Mouse (Mus musculus): ENCODE measurements around the gene Runx2. TPM values are rescaled to one million over a fixed set of nuclear protein-coding genes. Genes with fewer than 3 reads are reported as not detected.

Runx2 gene
- polyA plus RNA-seq, 1 experiment from 2014 or later: 0.34 TPM

DNA sequence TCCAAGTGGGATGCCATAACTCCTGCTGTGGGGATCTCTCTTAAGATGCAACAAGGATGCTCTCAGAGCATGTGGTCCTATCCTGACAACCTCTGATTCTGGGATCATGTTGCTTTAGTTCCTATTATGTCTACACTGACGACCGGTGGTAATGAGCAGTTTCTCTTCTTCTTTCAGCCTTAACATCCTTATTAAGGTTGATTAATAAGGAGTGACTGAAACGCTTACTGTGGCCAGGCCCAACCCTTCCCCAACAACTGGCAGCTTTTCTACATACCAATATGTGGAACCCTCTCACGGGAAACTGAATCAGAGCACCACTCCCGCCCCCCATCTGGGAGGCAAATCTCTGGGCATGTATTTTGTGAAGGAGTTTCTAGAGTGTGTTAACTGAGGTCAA is 243.7 kb downstream of the Runx2 start:
- no peak for ATAC-seq
- Histone ChIP-seq H3K4me3 (ENCODE audit: low read depth, low read length) (no peak overlapping the region), H3K4me1 (ENCODE audit: insufficient read depth) (no peaks in the 10 kb centered on the region), H3K36me3 (replicated peaks; ENCODE audit: insufficient read depth, low read length) (no peaks in the 10 kb centered on the region), H3K4me2 (ENCODE audit: low read depth, low read length) (no peak overlapping the region), H3K27me3 (ENCODE audit: insufficient read depth, low read length) (no peaks in the 10 kb centered on the region), H3K9me3 (ENCODE audit: low read length) (no peaks in the 10 kb centered on the region), H3K9ac (replicated peaks) (no peak overlapping the region), H3K27ac (ENCODE audit: low read depth) (no peak overlapping the region)
- DNase-seq: no peak
- TF ChIP-seq EP300 (IDR thresholded peaks at IDR 0.05; ENCODE audit: low read depth) (no peak), CTCF (IDR thresholded peaks at IDR 0.05; ENCODE audit: low read depth) (no peak)
- WGBS (ENCODE audit: insufficient replicate concordance): 75% methylated on average over 5 of the region's 5 CpGs

DNA sequence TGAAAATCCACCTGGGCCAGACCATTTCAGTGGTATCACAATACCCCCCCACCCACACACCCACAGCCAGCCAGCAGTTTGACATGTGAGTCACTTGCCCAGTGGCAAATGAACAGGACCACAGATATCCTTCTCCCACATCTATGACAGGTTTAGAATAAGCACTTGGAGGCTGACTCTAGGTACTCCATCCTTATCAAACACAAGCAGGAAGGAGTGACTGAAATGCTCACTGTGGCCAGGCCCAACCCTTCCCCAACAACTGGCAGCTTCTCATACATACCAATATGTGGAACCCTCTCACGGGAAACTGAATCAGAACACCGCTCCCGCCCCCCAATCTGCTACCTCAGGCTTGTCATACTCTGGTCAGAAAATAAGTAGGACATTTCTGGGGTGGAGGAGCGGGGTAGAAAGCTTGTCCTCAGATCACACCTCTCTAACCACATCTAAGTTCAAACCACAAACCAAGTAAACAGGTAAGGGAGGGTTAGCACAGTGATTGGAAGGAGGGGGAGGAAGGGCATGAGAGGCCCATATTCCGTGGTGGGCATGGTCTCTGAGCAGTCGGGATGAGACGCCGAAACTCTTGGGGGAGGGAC is 245.5 kb downstream of the Runx2 start:
- H3K27ac ChIP-seq (ENCODE audit: low read depth): no peak overlapping the region
- no peaks in the 10 kb centered on the region for H3K27me3 ChIP-seq (ENCODE audit: insufficient read depth, low read length)
- no peaks in the 10 kb centered on the region for H3K4me1 ChIP-seq (ENCODE audit: insufficient read depth)
- no peaks in the 10 kb centered on the region for H3K9me3 ChIP-seq (ENCODE audit: low read length)
- WGBS (ENCODE audit: insufficient replicate concordance): 74% methylated on average over 8 of the region's 8 CpGs
- H3K9ac ChIP-seq (replicated peaks): no peak overlapping the region
- DNase-seq: no peak
- no peak for ATAC-seq
- TF ChIP-seq CTCF (IDR thresholded peaks at IDR 0.05; ENCODE audit: low read depth): no peak
- no peak for TF ChIP-seq EP300 (IDR thresholded peaks at IDR 0.05; ENCODE audit: low read depth)
- H3K36me3 ChIP-seq (replicated peaks; ENCODE audit: insufficient read depth, low read length): no peaks in the 10 kb centered on the region
- H3K4me2 ChIP-seq (ENCODE audit: low read depth, low read length): no peak overlapping the region
- H3K4me3 ChIP-seq (ENCODE audit: low read depth, low read length): no peak overlapping the region

DNA sequence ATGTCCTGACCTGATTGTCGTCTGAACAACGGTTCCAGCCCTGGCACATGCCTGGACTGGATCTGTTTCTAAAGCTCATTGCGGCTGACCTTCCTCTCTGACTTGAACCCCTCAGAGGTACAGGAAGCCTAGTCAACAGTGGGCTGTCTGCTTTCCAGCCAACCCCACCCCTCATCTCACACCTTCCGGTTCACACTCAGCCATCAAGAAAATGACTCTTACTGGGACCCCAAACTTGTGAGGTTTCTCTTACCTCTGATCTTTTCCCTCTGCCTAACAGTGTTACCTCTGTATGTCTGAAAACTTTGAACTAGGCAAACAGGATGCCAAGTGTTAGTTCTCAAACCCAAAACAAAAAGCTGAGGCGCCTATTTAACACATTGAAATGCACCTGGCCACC is 247.6 kb downstream of the Runx2 start:
- DNase-seq (no peak), ATAC-seq (no peak)
- H3K9ac ChIP-seq (replicated peaks): no peak overlapping the region
- H3K27ac ChIP-seq (ENCODE audit: low read depth): no peak overlapping the region
- H3K4me3 ChIP-seq (ENCODE audit: low read depth, low read length): no peak overlapping the region
- H3K36me3 ChIP-seq (replicated peaks; ENCODE audit: insufficient read depth, low read length): no peaks in the 10 kb centered on the region
- H3K9me3 ChIP-seq (ENCODE audit: low read length): no peaks in the 10 kb centered on the region
- no peak overlapping the region for H3K4me2 ChIP-seq (ENCODE audit: low read depth, low read length)
- WGBS (ENCODE audit: insufficient replicate concordance): 69% methylated on average over 5 of the region's 5 CpGs
- no peaks in the 10 kb centered on the region for H3K4me1 ChIP-seq (ENCODE audit: insufficient read depth)
- TF ChIP-seq CTCF (IDR thresholded peaks at IDR 0.05; ENCODE audit: low read depth) (no peak), EP300 (IDR thresholded peaks at IDR 0.05; ENCODE audit: low read depth) (no peak)
- no peaks in the 10 kb centered on the region for H3K27me3 ChIP-seq (ENCODE audit: insufficient read depth, low read length)

DNA sequence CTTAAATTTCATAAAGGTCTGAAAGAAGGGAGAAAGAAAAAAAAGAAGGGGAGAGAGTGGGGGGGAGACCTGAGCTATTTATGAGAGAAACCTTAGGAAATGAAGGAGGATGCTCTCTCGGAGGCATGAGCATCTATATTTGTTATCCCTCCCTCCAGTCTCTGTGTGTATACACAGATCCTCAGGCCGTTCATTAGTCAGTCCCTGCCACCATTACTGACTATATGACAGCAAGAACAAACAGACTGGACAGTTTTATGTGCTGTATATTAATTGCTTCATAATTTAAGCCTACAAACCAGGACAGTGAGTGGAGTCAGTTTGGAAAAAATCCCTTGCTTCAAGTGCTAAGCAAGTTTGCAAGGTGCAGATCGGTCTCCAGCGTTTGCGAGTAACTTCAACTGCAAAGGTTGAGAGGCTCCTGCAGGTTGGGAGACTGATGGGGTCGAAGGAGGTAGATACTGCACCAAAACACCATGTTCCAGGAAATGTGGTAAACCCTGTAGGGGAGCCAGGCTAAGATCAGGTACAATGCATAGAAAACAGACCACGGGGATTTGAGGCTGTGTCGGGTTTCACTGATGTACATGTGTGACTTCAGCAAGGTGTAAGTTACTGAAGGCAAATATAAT is 248.6 kb downstream of the Runx2 start:
- Histone ChIP-seq H3K9ac (replicated peaks) (no peak overlapping the region), H3K4me1 (ENCODE audit: insufficient read depth) (no peaks in the 10 kb centered on the region), H3K27me3 (ENCODE audit: insufficient read depth, low read length) (no peaks in the 10 kb centered on the region), H3K27ac (ENCODE audit: low read depth) (no peak overlapping the region), H3K9me3 (ENCODE audit: low read length) (no peaks in the 10 kb centered on the region), H3K4me2 (ENCODE audit: low read depth, low read length) (no peak overlapping the region), H3K36me3 (replicated peaks; ENCODE audit: insufficient read depth, low read length) (no peaks in the 10 kb centered on the region), H3K4me3 (ENCODE audit: low read depth, low read length) (no peak overlapping the region)
- DNase-seq (no peak), ATAC-seq (no peak)
- 71% methylated on average over 8 of the region's 8 CpGs for WGBS (ENCODE audit: insufficient replicate concordance)
- TF ChIP-seq EP300 (IDR thresholded peaks at IDR 0.05; ENCODE audit: low read depth) (no peak), CTCF (IDR thresholded peaks at IDR 0.05; ENCODE audit: low read depth) (no peak)

GRCm38 (mm10) chr17:44565311-44565831 is 249.2 kb downstream of the Runx2 start:
- WGBS (ENCODE audit: insufficient replicate concordance): 76% methylated on average over 14 of the region's 14 CpGs
- Histone ChIP-seq H3K9ac (replicated peaks) (no peak overlapping the region), H3K9me3 (ENCODE audit: low read length) (no peaks in the 10 kb centered on the region), H3K4me2 (ENCODE audit: low read depth, low read length) (no peak overlapping the region), H3K27ac (ENCODE audit: low read depth) (no peak overlapping the region), H3K4me1 (ENCODE audit: insufficient read depth) (no peaks in the 10 kb centered on the region), H3K36me3 (replicated peaks; ENCODE audit: insufficient read depth, low read length) (no peaks in the 10 kb centered on the region), H3K4me3 (ENCODE audit: low read depth, low read length) (no peak overlapping the region), H3K27me3 (ENCODE audit: insufficient read depth, low read length) (no peaks in the 10 kb centered on the region)
- no peak for DNase-seq
- TF ChIP-seq CTCF (IDR thresholded peaks at IDR 0.05; ENCODE audit: low read depth) (no peak), EP300 (IDR thresholded peaks at IDR 0.05; ENCODE audit: low read depth) (no peak)
- no peak for ATAC-seq

GRCm38 (mm10) chr17:44564611-44565198 is 249.9 kb downstream of the Runx2 start:
- Histone ChIP-seq H3K27me3 (ENCODE audit: insufficient read depth, low read length) (no peaks in the 10 kb centered on the region), H3K4me3 (ENCODE audit: low read depth, low read length) (no peak overlapping the region), H3K4me1 (ENCODE audit: insufficient read depth) (no peaks in the 10 kb centered on the region), H3K4me2 (ENCODE audit: low read depth, low read length) (no peak overlapping the region), H3K27ac (ENCODE audit: low read depth) (no peak overlapping the region), H3K9me3 (ENCODE audit: low read length) (no peaks in the 10 kb centered on the region), H3K9ac (replicated peaks) (no peak overlapping the region), H3K36me3 (replicated peaks; ENCODE audit: insufficient read depth, low read length) (no peaks in the 10 kb centered on the region)
- WGBS (ENCODE audit: insufficient replicate concordance): 75% methylated on average over 4 of the region's 4 CpGs
- no peak for TF ChIP-seq CTCF (IDR thresholded peaks at IDR 0.05; ENCODE audit: low read depth)
- no peak for TF ChIP-seq EP300 (IDR thresholded peaks at IDR 0.05; ENCODE audit: low read depth)
- ATAC-seq: no peak
- no peak for DNase-seq
